Mouse (Mus musculus) embryo, embryonic 11 days (tissue): ENCODE measurements around the gene C1ql2.
A peak's percentile ranks its signal among the peaks of the same experiment; 100 is the strongest.

Experiments used
- DNase-seq: peaks from one replicate; pipeline ENCODE4 v3.0.0-alpha.2; 2015

The C1ql2 gene

GRCm38 (mm10) chr1:120340419-120341171 is at the start of gene C1ql2:
TSS of gene C1ql2 (plus strand) at chr1:120340582.
- peak; percentile 61 for DNase-seq

- no peak for DNase-seq
These were observed 48.7 kb upstream of the C1ql2 start for GRCm38 (mm10) chr1:120291709-120292108.

GRCm38 (mm10) chr1:120293803-120294202 is 46.6 kb upstream of the C1ql2 start:
- no peak for DNase-seq

GRCm38 (mm10) chr1:120296936-120297335 is 43.4 kb upstream of the C1ql2 start:
- no peak for DNase-seq

GRCm38 (mm10) chr1:120305801-120306200 is 34.6 kb upstream of the C1ql2 start:
- DNase-seq: no peak

GRCm38 (mm10) chr1:120321270-120322021 is 18.9 kb upstream of the C1ql2 start:
- DNase-seq: no peak

- DNase-seq: no peak
These were observed 17.2 kb upstream of the C1ql2 start for GRCm38 (mm10) chr1:120323131-120323561.

- DNase-seq: peak; percentile 80
These were observed 12.7 kb upstream of the C1ql2 start for GRCm38 (mm10) chr1:120327714-120328113.

- no peak for DNase-seq
These were observed 12.2 kb upstream of the C1ql2 start for GRCm38 (mm10) chr1:120328212-120328611.

GRCm38 (mm10) chr1:120331841-120332240 is 8.5 kb upstream of the C1ql2 start:
- DNase-seq: peak; percentile 83

GRCm38 (mm10) chr1:120337970-120338369 is 2.4 kb upstream of the C1ql2 start:
- peak; percentile 37 for DNase-seq

- no peak for DNase-seq
These were observed 842 bp downstream of the C1ql2 start for GRCm38 (mm10) chr1:120341172-120341675.

GRCm38 (mm10) chr1:120341811-120342370 is 1.5 kb downstream of the C1ql2 start:
- no peak for DNase-seq

GRCm38 (mm10) chr1:120342371-120342821 is 2.0 kb downstream of the C1ql2 start:
- peak; percentile 81 for DNase-seq

- no peak for DNase-seq
These were observed 4.6 kb downstream of the C1ql2 start for GRCm38 (mm10) chr1:120345001-120345400.

- DNase-seq: no peak
These were observed 14.0 kb downstream of the C1ql2 start for GRCm38 (mm10) chr1:120354387-120354786.

- DNase-seq: peak; percentile 61
These were observed 17.2 kb downstream of the C1ql2 start for GRCm38 (mm10) chr1:120357371-120358274.

GRCm38 (mm10) chr1:120363638-120364037 is 23.3 kb downstream of the C1ql2 start:
- no peak for DNase-seq

- DNase-seq: no peak
These were observed 27.8 kb downstream of the C1ql2 start for GRCm38 (mm10) chr1:120368138-120368537.

GRCm38 (mm10) chr1:120374131-120374530 is 33.7 kb downstream of the C1ql2 start:
- no peak for DNase-seq

- DNase-seq: no peak
These were observed 34.5 kb downstream of the C1ql2 start for GRCm38 (mm10) chr1:120374832-120375231.

GRCm38 (mm10) chr1:120385029-120385571 is 44.7 kb downstream of the C1ql2 start:
- no peak for DNase-seq
